Mouse (Mus musculus): Measurements from ENCODE around the gene Pigo. TPM values are rescaled to one million over a fixed set of nuclear protein-coding genes. Genes with fewer than 3 reads are reported as not detected.

Gene Pigo
- total RNA-seq (2023) = 33.1 to 43.8 TPM (median 42.4 TPM) in 4 replicates

DNA sequence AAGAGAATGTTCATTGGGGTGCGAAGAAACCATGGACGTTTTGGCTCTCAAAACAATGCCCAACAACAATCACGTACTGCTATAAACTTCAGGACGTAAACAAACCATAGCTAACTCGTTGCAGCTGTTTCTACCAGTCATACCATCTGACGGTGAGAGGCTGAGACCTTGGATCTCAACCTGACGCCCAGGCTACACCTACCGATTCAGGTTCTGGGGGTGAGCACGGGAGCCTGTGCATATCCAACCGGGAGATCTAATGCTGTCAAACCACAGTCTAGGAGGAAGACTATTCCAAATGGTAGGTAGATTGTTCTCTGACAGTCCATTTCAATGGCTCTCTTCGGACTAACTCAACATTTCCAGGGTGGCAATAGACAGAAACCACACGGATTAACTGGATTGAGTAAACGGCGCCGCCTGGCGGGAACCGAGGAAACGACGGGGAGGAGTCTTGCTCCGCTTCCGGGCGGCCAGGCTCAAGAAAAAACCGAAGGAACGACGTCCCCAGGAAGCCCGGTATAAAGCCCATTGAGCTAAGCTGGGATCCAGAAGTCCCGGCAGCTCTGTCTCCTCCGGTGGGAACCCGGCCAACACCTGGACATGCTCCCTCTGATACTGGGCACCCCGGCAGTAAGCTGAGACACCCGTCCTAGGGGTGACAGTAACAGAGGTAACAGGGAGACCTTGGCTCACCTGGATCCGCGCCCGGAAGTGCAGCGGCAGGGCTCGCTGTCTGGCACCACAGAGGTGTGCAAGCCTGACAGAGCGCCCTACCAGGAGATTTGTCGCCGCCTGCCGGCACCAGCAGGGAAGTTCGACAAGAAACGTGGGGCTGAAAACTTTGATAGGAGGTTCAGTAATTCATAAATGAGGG lies at the start of gene Pigo:
Gene Pigo (minus strand): TSS at position 736 of the 877 bp plus-strand sequence.

DNA sequence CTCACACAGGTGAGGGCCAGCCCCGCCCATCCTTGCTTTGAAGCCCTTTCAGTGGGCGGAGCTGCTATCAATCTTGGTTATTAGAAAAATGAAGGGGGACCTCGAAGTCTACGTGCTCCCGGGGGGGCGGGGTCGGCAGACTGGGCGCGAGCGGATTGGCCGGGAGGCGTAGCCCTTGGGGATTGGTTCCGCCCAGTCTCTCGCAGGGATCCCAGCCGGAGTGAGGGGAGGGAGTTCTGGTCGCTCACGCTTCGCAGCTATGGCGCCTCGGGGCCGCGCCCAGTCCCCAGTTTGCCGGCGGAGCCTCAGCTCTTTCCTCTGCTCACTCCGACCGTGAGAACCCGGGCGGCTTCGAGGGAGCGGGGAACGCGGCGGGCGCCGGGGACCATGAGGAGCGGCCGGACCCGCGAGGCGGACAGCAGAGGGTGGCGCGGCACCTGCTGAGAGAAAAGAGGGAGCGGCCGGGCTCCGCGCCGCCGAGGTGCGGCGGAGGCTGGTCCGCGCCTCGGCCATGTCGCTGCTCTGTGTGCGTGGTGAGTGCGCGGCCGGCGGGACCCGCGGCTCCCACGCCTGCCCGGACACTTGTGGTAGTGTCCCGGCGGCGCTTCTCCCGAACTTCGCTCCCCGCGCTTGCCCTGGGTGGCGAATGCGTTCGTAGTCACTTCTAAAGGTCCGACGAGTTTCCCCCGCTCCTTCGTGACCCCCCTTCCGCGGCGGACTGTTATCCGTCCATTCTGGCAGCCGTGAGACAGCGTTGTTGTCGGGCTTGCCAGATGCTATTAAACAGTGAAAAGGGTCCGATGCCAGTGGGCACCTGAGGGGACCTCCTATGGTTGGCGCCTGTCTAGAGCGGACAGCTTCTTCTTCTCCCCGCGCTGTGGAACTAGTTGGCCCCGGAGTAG lies 33.4 kb upstream of the Pigo start, which contains the start of gene Unc13b:
Gene Unc13b (plus strand): TSS at position 201 of the 902 bp plus-strand sequence.

DNA sequence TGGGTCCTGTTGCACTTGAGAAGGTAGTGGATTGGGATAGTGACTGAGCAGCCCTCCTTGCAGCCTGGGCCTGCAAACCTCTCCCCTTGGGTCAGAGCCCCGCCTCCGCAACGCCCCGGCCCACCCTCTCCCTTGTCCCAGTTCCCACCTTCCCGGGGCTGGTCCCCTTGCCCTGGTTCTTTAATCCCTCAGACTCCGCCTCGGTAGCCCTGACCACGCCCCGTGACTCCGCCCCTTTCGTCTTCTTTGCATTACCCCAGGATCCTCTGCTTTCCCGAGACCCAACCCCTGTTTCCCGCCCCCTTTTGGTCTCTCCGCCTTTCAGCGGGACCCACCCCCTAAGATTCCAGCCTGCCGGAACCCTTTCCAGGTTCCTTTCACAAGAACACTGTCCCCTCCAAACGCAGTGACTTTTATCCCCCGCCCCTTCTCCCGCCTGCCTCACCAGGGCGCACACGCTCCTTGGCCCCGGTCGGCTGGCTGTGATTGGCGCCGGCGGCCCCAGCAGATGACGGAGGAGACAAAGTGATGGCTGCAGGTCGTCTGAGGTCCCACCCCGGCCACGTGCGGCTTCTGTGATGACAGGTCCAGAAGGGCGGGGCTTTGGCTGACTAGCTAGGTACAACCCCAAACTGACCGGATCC lies 20.2 kb upstream of the Pigo start, which contains the start of gene Fam214b:
Gene Fam214b (minus strand): TSS at position 562 of the 644 bp plus-strand sequence.

DNA sequence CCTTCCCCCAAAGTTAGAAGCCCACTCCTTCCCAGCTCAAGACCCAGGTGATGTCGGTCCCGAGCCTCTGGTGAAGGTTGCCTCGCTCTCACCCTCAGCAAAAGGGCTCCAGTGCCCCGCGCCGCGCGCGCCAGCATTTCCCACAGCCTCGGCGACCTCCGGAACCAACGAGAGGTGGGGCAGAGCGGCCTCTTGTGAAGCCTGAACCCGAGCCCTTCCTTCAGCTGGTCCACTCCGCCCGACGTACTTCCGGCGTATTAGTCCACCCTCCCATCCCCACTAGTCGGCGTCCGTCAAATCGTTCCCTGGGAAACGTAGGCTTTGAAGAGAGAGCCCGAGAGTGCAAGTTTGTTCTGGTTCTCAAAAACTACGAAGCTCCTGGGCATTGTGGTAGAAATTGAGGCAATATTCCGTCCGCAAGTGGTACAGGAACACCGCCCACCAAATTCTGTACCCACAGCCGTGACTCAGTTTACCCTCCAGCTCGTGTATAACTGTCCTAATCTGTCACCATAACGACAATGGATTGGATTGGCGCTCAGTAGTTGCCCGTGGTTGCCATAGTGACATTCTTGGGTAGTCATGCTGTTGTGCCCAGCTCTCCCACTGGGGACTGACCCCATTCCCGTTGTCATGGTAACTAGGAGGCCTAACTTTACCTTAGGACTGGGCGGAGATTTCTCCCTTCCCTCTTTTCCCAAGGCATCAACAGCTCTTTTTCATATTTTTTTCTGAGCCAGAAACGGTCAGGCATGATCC lies 5.8 kb upstream of the Pigo start, which contains the start of gene Stoml2:
Gene Stoml2 (minus strand): TSS at position 474 of the 759 bp plus-strand sequence.

DNA sequence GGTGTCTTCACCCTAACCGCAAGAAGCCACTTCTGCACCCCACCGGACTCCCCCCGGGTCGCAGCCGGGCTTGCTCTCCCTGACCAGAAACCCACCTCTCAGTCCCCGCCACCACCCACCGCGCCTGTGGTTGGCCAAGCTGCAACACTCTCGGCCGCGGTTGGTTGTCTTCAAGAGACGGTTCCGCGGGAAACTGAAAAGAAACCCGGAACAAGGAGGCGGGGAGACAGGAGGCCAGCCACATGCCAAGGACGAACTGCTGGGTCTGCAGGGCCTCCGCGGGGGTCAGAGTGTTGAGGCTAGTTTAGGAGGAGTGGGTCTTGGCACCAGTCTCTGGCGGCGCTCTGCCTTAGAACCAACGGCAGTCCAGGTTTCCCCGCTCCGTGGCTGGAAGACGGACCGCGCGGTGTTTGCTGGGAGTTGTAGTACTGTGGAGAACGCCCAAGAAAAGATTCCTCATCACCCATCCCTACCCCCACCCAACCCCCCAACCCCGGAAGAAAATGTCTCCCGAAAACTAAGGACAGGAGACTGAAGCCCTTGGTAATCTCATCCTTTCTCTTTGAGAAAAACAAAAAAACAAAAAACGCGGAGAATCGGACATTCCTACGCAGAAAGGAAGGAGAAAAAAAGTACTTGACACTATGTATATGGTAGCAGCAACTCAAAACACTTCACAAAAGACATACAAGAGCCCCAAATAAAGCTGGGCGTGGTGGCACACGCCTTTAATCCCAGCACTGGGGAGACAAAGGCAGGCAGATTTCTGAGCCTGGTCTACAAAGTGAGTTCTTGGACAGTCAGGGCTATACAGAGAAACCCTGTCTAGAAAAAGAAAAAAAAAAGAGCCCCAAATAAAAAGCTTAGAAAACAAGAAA lies 15.2 kb downstream of the Pigo start, which contains the start of gene Fancg:
Gene Fancg (minus strand): TSS at position 346 of the 878 bp plus-strand sequence.

DNA sequence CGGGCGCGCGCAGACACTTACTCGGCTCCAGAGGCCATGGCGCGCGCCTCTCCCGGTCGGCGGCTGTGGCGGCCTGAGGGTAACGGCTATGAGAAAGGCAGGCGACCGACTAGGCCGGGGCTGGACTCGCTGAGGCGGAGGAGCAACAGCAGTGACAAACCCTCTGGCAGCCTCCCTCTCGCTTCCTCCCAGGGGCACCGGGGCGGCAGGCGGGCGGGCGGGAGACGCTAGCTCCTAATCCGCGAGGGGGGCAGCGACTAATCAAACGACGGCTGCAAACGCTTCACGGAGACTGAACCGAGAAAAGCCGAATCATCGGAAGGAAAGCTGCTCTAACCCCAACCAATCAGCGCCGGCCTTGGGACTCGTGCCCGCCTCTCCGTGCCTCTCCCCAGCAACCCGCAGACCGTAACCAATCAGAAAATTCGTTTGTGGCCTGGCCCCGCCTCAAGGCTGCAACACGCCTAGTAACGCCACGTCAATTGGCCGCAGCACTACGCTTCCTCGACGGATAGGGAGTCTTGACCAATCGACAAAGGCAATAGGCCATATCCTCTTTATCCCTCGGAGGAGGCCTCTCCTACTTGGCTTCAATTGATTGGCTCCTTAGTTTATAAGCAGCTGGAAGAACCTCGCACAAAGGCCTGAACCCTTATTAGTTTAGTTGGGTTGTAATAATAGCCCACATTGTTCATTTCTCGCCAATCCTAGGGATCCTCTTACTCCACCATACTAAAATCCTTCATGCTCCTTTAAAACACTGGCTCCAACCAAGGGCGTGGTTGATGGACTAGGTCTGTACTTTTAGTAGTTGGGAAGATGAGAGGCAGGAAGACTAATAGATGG lies 25.3 kb downstream of the Pigo start, which contains the start of gene Vcp:
Gene Vcp (minus strand): TSS at position 367 of the 846 bp plus-strand sequence.

DNA sequence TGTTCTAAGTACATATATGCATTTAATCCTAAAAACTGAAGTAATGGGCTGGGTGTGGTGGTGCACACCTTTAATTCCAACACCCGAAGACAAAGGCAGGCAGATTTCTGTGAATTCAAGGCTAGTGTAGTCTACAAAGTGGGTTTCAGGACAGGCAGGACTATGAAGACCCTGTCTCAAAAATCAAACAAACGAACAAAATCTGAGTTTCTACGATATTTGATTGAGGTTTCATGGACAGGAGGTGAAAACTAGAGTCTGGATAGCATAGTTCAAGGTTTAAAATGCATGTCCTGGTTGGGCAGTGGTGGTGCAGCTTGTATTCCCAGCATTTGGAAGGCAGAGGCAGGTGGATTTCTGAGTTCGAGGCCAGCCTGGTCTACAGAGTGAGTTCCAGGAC lies 56.3 kb downstream of the Pigo start, which contains the start of gene 1700022I11Rik:
Gene 1700022I11Rik (plus strand): TSS at position 301 of the 400 bp plus-strand sequence.

Other genes starting within 250 kb of the Pigo start
- gene Fam205a1, start 171.9 kb downstream of the Pigo start, total RNA-seq (2023) = not detected in 4 replicates
- gene Gm12394, start 169.0 kb downstream of the Pigo start, total RNA-seq (2023) = not detected in 4 replicates
- not detected in 4 replicates for gene Fam205c, start 151.6 kb downstream of the Pigo start, total RNA-seq (2023)
- not detected in 4 replicates for gene Phf24, start 109.2 kb downstream of the Pigo start, total RNA-seq (2023)
- gene Dnajb5, start 76.0 kb downstream of the Pigo start, total RNA-seq (2023) = 33.1 to 42.0 TPM (median 37.5 TPM) in 4 replicates
- gene 1700022I11Rik, start 56.2 kb downstream of the Pigo start, total RNA-seq (2023) = not detected in 4 replicates
- 98.6 to 113 TPM (median 106 TPM) in 4 replicates for gene Vcp, start 25.3 kb downstream of the Pigo start, total RNA-seq (2023)
- gene Fancg, start 15.3 kb downstream of the Pigo start, total RNA-seq (2023) = 27.6 to 34.9 TPM (median 32.9 TPM) in 4 replicates
- 59.6 to 79.8 TPM (median 72.1 TPM) in 4 replicates for gene Stoml2, start 5.9 kb upstream of the Pigo start, total RNA-seq (2023)
- 21.7 to 35.2 TPM (median 25.9 TPM) in 4 replicates for gene Fam214b, start 20.4 kb upstream of the Pigo start, total RNA-seq (2023)
- gene Unc13b, start 33.1 kb upstream of the Pigo start, total RNA-seq (2023) = 0.26 to 1.8 TPM (median 1.1 TPM) in 4 replicates
- not detected in 4 replicates for gene Atp8b5, start 241.3 kb upstream of the Pigo start, total RNA-seq (2023)

All from B cell, adult 62 days (primary cell).